Mouse (Mus musculus) heart, adult 9 months (tissue): ENCODE measurements around the gene Sult1d1.
"Not testable (repeated sequence)": the region's sequence is repeated elsewhere in the genome, so short reads cannot be mapped to it uniquely, and the experiment has no call there.

Experiments used
- DNase-seq, 2 experiments: peaks; one replicate each; pipeline ENCODE4 v3.0.0; 2022; ENCODE audit warnings: low spot score in 2 of 2

Gene Sult1d1

DNA sequence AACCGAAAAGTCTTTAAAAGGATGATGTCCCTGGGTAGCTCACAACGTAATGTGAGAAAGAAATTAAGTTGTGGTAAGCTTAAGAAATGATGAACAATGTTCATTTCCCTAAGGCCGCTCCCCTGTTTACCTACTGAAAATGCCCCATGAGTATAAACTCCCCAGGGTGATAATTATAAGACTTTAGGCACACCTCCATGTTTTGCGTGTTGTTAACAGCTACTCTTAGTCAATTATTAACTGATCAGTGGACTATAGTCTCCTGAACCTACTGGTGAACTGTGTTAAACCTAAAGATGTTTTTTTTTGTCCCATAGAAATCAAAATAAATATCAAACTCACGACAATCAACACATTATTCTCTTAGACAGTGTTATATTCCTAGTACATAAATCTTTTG, at the start of gene Sult1d1:
Sult1d1 (minus strand) TSS at position 183 of the 400 bp plus-strand sequence.
- DNase-seq, result no peak

DNA sequence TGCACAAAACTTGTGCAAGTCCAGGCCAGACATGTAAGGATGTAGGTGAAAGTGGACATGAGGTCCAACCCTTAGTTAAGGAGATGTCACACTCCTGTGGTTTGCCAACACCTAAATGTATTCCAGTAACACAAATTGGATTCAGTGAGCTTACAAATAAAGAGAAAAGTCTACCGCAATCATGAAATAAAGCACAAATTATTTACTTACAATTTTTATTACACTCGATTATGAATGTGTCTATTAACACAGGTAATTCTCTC, 46.2 kb upstream of the Sult1d1 start:
- DNase-seq, result no peak

DNA sequence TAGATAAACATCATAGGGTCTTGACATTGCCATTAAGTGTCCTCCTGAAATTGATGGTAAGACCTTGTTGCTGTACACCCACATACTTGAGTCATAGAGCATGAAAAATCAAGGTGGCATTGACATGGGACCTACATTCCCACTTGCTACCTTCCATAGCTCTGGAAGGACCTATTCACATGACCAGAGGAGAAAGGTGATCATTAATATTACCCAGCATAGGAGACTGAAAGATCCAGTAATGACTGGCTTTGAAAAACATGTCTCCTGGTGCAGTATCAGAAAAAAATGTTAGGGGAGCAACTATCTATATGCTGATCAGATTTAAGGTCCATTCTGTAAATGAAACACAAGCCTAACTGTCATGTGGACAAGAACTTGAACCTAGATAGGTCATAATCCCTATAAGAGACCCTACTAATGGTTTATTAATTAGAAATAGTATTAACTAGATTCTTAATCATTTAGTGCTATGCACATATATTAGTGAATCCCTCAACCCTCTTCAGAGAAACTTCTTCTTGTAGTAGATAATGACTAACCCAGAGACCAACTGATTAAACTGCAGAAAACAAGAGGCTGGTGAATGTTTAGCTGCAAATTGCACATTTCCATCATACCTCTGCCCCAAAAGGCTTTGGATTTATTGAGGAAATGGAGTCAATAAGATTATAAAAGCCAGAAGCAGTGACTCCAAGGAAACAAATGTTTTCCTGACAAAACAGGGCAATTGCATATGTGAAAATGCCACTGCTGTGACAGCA, 45.7 kb upstream of the Sult1d1 start:
- DNase-seq, result no peak

DNA sequence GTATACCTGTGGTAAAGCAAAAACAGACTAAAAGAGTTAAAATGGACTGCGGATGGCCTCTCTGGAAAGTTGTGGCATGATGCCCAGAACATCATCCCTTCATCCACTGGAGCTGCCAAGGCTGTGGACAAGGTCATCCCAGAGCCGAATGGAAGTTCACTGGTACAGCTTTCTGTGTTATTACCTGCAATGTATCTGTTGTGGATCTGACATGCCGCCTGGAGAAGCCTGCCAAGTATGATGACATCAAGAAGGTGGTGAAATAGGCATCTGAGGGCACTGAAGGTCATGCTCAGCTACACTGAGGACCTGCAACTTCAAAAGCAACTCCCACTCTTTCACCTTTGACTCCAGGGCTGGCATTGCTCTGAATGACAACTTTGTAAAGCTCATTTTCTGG, 32.2 kb upstream of the Sult1d1 start:
- no peak for DNase-seq

DNA sequence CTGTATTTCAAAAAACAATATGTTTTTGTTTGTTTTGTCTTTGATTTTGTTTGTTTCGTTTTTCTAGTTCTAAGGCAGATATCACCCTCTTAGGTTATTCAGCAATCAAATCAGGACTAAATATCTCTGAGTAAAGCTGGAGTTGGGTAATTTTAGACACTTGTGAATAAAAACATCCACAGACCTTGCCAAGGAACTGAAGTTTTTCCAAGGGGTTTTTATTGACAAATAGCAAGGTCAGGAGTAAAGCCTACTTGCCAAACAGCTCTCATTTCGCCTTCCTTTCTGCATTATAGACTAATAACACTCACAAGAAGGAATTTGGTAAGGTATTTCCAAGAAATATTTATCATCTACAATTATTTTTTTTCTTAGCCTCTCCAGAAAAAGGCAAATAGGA, 29.1 kb upstream of the Sult1d1 start:
- DNase-seq, result no peak

DNA sequence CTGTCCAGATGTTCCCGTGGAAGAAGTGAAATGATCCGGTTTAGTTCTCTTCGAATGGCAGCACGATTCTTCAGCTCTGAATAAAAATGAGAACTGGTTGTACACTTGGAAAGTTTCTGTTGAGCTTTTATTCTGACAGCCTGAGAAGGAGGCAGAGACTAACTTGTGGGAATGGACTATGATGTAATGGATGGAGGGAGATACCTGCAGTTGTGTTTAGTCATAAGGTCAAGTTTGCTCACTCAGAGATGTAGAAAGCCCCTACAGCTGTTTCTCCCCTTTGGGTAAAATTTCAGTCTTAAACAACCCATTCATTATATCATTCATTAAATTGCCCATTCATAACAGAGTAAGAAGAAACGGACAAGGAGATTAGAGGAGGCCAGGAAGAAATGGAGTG, 22.7 kb upstream of the Sult1d1 start, which contains the start of gene Sult1e1:
Sult1e1 (minus strand) TSS at position 101 of the 400 bp plus-strand sequence.
- no peak for DNase-seq

DNA sequence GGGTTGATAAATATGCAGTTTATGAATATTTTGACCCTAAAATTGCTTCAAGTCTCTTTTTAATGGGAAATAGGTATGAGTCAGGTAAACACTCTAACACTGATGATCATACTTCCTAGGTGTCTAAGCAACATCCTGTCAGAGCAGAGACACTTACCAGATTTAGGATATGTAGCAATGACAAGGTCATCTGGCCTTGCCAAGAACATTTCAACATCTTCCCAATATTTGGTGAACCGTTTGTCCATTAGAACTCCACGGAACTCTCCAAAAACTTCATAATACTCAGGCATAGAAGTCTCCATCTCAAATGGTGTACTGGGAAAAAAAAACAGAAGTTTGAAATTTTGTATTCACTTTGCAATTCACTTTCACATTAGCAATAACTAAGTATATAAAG, 21.1 kb upstream of the Sult1d1 start:
- DNase-seq, result no peak

DNA sequence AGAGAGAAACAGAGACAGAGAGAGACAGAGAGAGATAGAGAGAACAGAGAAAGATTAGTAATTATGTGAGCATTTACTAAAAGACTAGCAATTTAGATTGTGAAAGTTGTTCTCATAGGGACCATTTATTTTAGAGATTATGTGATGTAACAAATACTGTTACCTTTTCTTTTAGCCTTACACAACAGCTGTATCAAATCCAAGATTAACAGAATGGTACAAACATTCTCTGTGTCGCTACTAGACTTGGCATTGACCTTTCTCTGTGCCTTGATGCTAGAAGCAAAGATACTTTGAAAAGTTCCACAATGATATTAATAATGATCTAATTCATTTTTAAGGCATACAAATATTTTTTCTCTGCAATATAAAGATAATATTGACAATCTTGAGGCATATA, 11.6 kb upstream of the Sult1d1 start:
- DNase-seq, result no peak

DNA sequence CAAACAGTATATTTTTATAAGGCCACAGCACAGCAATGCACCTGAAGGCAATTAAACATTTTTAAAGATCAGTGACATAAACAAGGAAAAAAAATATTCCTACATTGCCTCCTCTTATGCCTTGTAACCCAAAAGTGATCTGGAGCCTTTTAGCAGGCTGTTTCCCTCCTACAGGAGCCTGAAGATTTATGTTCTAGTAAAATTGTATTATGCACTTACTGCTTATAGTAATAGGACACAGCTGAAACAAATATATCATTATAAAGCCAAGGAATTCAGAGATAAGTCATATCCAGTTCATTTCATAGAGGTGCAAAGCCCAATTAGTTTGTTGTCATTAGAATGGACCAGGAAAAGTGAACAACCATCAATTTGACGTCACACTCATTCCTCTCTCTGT, 5.3 kb upstream of the Sult1d1 start:
- DNase-seq, result no peak

DNA sequence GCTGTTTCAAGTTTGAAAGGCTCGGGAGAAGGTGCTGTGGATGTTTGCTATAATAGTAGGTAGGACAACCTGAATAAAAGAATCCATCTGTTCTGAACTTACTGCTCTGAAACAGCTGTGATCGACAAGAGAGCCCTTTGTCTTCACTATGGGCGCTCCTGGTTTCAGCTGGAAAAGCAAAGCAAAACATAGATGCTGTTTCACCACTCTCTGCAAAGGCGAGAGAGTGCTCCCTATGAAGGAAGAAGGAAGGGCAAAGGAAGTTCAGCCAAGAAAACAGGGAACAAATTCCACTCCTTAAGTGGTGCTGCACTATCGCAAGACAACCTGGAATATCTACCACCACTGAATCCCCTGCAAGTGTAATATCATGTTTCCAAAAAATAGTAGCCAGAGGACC, 4.7 kb upstream of the Sult1d1 start:
- DNase-seq, result no peak

DNA sequence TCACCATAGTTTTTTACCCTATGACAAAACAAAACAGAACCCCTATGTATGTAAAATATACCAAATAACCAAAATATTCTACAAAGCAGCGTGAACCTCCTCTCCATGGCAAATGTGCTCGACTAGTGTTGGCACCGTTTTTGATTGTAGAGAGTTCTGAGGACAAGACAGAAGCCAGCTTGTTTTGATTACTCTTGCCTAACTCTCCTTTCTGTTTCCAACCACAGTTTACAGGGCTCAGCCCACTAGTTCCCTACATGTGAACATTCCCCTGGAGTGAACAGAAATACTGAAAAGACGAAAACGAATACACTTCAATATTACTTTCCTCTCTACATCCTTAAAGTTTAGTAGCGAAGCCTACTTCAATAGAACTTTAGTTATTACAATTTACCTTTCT, 4.0 kb upstream of the Sult1d1 start:
- DNase-seq, result no peak

DNA sequence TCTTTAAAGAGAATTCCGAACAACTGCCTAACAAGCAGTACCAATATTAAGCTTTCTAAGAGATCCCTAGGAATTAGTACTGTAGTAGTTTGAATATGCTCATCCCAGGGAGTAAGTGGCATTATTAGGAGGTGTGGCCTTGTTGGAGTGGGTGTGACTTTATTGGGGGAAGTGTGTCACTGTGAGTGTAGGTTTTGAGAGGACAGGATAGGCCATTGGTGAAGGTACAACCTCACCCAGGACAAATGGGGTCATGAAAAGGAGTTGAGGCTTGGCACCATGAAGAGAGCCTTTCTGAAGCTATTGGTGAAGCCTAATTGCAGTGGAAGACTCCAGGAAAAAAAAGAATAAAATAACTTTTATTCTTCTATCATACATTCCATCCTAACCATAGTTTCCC, 1.5 kb downstream of the Sult1d1 start:
- DNase-seq, result no peak

DNA sequence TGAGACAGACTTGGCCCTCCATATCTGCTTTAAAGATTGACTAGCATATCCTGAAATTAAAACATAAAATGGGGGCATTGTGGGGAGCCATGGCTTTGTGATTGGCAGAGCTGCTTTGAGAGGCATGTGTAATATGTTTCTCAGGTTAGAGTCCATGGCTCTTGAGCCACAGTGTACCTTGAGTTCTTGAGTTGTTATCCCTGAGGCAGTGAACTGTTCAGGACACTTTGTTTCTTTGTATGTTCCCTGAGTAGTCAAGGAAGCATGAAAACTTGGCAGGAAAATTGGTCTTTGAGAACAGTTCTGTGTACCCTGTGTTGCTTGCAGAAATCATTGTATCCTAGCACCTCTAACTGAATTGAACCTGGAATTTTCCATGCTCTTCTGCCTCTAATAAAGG, 5.9 kb downstream of the Sult1d1 start:
- no peak for DNase-seq

DNA sequence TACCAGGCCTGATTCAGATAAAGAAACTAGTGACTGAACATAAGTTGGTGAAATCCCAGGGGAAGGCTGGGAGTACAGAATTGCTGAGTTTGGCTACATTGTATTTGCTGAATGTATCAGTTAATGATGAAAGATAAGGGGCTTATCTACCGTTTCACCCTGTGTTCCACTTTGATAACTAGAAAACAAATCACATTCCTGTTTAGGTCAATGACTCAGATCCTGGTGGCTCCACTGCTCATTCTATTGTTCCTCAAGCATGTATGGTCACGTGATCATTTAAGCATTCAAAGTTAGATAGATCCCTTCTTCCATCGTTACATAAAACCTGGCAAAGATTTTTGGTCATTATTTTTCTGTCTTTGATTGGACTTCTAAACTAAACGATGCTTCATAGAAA, 6.3 kb downstream of the Sult1d1 start:
- DNase-seq, result no peak

DNA sequence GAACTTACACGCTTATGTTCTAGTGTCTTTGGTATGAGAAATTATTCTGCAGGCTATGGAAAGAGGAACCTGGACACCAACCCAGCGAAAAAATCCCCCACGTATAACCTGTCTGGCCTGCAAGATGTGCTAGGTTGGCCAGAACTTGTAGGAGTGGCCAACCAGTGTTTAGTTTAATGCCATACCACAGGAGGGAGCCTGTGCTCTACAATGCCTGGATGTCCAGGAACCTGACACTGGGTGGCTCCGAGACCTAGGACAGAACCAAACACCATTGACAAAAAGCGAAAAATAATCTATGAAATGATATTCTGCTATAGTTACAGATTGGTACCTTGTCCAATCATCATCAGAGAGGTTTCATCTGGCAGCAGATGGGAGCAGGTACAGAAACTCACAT, 8.7 kb downstream of the Sult1d1 start:
- no peak for DNase-seq

DNA sequence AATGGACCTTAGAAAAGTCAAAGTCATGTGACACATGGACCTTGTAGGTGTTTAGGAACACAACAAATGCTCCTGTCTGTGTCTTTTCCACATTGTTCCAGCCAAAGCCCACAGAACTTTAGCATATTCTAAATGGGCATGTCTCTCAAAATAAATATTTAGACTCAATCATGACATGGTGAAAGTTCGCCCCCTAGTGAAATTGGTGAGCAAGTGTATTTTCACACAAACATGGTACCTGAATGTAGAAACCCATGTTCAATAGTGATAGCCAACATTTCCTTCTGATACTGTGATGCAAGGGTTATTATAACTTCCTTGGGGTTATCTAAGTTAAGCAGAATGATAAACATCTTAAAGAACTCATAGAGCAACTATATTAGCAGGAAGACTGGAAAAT, 17.9 kb downstream of the Sult1d1 start:
- DNase-seq, result no peak

DNA sequence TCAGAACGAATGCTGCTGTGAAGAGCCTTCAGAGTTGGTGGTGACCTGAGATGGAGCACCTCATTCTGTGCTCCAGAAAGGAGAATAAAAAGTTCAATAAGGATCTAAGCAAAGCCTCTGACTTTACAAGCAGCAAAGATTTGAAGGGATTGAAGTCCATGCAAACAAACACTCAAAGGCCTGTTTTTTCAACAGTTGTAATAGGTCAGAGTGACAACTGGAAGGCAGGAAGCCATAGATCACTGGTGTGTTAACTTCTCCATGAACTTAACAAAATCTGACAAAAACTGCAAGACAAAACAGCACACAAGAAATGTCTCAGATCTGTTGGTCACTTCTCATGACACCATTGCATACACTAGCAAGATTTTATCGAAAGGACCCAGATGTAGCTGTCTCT, 30.7 kb downstream of the Sult1d1 start, which contains the start of gene Sult1b1:
Sult1b1 (minus strand) TSS at position 85 of the 400 bp plus-strand sequence.
- DNase-seq, result no peak

DNA sequence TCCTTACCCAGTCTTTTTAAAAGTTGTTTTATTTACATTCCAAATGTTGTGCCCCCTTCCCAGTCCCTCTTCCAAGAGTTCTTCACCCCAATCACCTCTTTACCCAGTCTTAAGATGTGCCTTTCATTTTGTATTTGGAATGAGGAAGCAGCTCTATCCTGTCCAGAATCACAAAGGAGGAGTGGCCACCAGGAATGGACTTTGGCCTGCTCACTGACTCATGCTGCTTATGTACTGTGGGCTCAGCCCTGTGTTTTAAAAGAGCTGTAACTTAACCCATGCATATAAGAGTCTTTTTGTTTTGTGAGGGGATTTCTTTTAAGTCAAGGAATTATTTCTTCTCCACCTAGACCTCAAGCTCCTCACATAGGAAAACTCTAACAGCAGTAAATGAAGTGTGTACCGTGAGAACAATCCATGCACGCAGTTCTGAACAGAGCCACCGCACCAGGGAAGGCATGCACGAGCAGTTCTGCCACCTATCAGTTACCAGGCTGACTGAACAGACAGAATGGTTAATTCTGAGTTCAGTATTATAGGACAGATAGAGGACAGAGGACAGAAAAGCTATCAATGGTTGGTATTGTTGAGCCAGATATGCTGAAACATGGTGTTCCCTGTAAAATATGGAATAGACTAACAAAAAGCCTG, 32.7 kb downstream of the Sult1d1 start:
- no peak for DNase-seq

DNA sequence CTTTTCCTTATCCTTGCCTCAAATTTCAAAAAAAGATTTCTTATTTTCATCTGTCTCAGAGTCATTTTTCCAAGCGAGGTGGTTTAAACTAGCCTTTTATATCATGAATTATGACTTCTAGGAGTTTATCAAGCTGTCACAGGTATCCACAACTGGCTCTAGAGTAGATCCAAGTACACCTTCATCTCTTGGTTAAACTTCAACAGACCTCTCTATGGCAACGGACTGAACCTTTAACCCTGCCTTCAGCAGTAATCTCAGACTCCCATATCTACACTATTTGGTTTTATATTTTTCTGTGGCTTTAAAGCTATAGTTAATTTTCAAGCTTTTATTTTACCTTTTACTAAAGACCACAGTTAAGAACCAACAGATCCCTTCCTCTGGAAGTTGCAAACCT, 36.5 kb downstream of the Sult1d1 start:
- no peak for DNase-seq

DNA sequence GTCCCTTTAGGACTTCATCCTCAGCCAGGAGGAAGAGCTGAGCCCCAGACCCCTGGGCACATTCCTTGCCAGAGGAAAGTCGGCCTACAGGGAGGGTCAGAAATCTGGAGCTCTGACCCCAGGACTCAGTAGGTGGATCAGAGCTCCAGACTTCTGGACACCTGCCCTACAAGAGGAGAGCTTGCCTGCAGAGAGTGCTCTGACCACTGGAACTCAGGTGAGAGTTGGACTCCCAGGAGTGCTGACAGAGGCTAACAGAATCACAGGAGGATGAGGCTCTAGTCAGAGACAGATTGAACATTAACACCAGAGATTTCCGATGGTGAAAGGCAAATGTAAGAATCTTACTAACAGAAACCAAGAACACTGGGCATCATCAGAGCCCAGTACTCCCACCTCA, 45.3 kb downstream of the Sult1d1 start:
- not testable (repeated sequence) for DNase-seq

DNA sequence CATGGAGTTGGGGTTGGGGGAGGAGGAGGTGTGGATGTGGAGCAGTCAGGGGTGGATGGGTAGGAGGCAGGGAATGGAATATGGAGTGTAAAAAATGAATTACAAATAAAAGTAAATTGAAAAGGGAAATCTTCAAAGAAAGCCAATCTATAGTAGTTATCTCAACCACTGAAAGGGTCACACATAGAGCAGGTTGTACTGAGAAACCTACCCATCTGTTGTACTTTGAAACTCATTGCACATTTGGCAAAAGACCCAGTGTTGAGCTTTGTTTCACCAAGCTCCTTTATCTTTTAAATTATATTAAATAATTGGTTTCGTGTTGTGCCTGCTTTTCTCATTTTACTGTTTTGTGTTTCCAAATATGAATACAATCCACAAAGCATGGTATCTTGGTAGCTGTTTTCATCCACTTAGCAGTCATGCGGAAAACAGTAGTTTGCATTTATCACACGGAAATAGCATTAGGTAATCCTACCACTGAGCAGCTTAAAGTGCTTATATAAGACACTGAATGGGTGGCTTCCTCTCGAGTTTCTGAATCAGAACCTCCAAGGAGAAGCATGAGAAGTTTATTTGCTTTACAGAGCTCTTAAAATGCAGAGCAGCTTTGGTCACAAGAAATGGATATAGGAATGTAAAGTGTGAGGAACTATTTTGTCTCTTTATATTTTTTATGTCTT, 62.9 kb downstream of the Sult1d1 start:
- DNase-seq, result no peak
